Mouse (Mus musculus) MEL (cell line): ENCODE data around the gene B230219D22Rik. TPM values are rescaled to one million over a fixed set of nuclear protein-coding genes. Genes with fewer than 3 reads are reported as not detected.
A peak's percentile ranks its signal among the peaks of the same experiment; 100 is the strongest.

ENCODE experiments used
- DNase-seq: peaks from one replicate; pipeline ENCODE4 v3.0.0; 2011; ENCODE audit warnings: low read depth, low spot score
- H3K27ac ChIP-seq: 2 replicates; pipeline ENCODE4 v1.5.1; 2012; ENCODE audit warnings: low read depth, mild to moderate bottlenecking, control low read depth, low read length, moderate library complexity; ENCODE audit not compliant: control insufficient read depth
- H3K27me3 ChIP-seq, 2 experiments: fragments of 150-350 bp in 1 of 2; sonication (generic) in 1 of 2; 2 replicates each; pipeline ENCODE4 v1.6.1; 2012; ENCODE audit warnings: low read length in 2 of 2, mild to moderate bottlenecking in 2 of 2, improper control_type of control experiment in 1 of 2, moderate library complexity in 1 of 2; ENCODE audit not compliant: insufficient read depth in 2 of 2, control insufficient read depth in 1 of 2
- H3K36me3 ChIP-seq, 2 experiments: 2 replicates each; pipeline ENCODE4 v1.6.1; 2012 to 2014; ENCODE audit warnings: low read length in 2 of 2, improper control_type of control experiment in 1 of 2, inconsistent platforms in 1 of 2, mild to moderate bottlenecking in 1 of 2; ENCODE audit not compliant: insufficient read depth in 2 of 2, control insufficient read depth in 1 of 2
- H3K4me1 ChIP-seq, 2 experiments: fragments of 150-350 bp in 1 of 2; sonication (generic) in 1 of 2; 2 replicates each; pipeline ENCODE4 v1.6.1; 2012; ENCODE audit warnings: low read length in 2 of 2, improper control_type of control experiment in 1 of 2, mild to moderate bottlenecking in 1 of 2; ENCODE audit not compliant: insufficient read depth in 2 of 2, control insufficient read depth in 1 of 2
- H3K4me3 ChIP-seq, 2 experiments: fragments of 150-350 bp in 1 of 2; sonication (generic) in 1 of 2; 2 replicates each; pipeline ENCODE4 v1.5.1; 2012; ENCODE audit warnings: low read depth in 2 of 2, low read length in 2 of 2, mild to moderate bottlenecking in 2 of 2, moderate library complexity in 2 of 2, control low read depth in 1 of 2, improper control_type of control experiment in 1 of 2; ENCODE audit not compliant: control insufficient read depth in 1 of 2, insufficient read depth in 1 of 2
- H3K79me2 ChIP-seq: 2 replicates; pipeline ENCODE4 v1.6.1; 2012; ENCODE audit warnings: mild to moderate bottlenecking, low read length, moderate library complexity; ENCODE audit not compliant: control insufficient read depth, poor library complexity, insufficient read depth
- H3K9ac ChIP-seq: 2 replicates; pipeline ENCODE4 v1.6.1; 2012; ENCODE audit warnings: low read depth, mild to moderate bottlenecking, control low read depth, low read length, moderate library complexity; ENCODE audit not compliant: control insufficient read depth, poor library complexity, severe bottlenecking
- H3K9me3 ChIP-seq: fragments of 150-350 bp; sonication (generic); replicated peaks from 2 replicates; pipeline ENCODE4 v1.6.1; 2012; ENCODE audit warnings: mild to moderate bottlenecking, low read length, improper control_type of control experiment, moderate library complexity; ENCODE audit not compliant: insufficient read depth
- BHLHE40 ChIP-seq: IDR thresholded peaks from 2 replicates; pipeline ENCODE4 v1.6.1; 2012; ENCODE audit warnings: low read depth, mild to moderate bottlenecking, inconsistent platforms, low read length, improper control_type of control experiment, borderline replicate concordance
- CTCF ChIP-seq, 3 experiments: IDR thresholded peaks in 2 of 3; conservative IDR thresholded peaks in 1 of 3; 2 replicates each; pipeline ENCODE4 v1.5.1; 2011 to 2012; ENCODE audit warnings: low read length in 3 of 3, low read depth in 2 of 3, mild to moderate bottlenecking in 2 of 3, improper control_type of control experiment in 1 of 3, inconsistent platforms in 1 of 3, mixed read lengths in 1 of 3, moderate library complexity in 1 of 3; ENCODE audit not compliant: control insufficient read depth in 1 of 3, insufficient read depth in 1 of 3, poor library complexity in 1 of 3, severe bottlenecking in 1 of 3
- ELF1 ChIP-seq: IDR thresholded peaks from 2 replicates; pipeline ENCODE4 v1.6.1; 2014; ENCODE audit warnings: low read depth, mild to moderate bottlenecking, inconsistent platforms, low read length, improper control_type of control experiment, moderate library complexity
- GABPA ChIP-seq: IDR thresholded peaks from 2 replicates; pipeline ENCODE4 v1.6.1; 2012; ENCODE audit warnings: low read depth, mild to moderate bottlenecking, inconsistent platforms, low read length, improper control_type of control experiment, moderate library complexity
- HCFC1 ChIP-seq: IDR thresholded peaks from 2 replicates; pipeline ENCODE4 v1.6.1; 2012; ENCODE audit warnings: low read depth, mild to moderate bottlenecking, inconsistent platforms, low read length, improper control_type of control experiment, moderate library complexity
- KAT2A ChIP-seq: conservative IDR thresholded peaks from 2 replicates; pipeline ENCODE4 v1.6.1; 2012; ENCODE audit warnings: low read depth, low read length, improper control_type of control experiment, inconsistent platforms
- MAFK ChIP-seq: IDR thresholded peaks from 2 replicates; pipeline ENCODE4 v1.6.1; 2011; ENCODE audit warnings: low read depth, mild to moderate bottlenecking, low read length, improper control_type of control experiment, borderline replicate concordance
- MAX ChIP-seq: IDR thresholded peaks from 2 replicates; pipeline ENCODE4 v1.6.1; 2011; ENCODE audit warnings: low read length, improper control_type of control experiment
- MAZ ChIP-seq: IDR thresholded peaks from 2 replicates; pipeline ENCODE4 v1.6.1; 2012; ENCODE audit warnings: low read depth, mild to moderate bottlenecking, inconsistent platforms, low read length, improper control_type of control experiment
- MEF2A ChIP-seq: IDR thresholded peaks from 2 replicates; pipeline ENCODE4 v1.6.1; 2014; ENCODE audit warnings: low read depth, mild to moderate bottlenecking, inconsistent platforms, low read length, improper control_type of control experiment; ENCODE audit not compliant: poor library complexity, insufficient replicate concordance, severe bottlenecking; ENCODE audit errors: extremely low read depth
- MYB ChIP-seq: IDR thresholded peaks from 2 replicates; pipeline ENCODE4 v1.6.1; 2011; ENCODE audit warnings: mild to moderate bottlenecking, low read depth, low read length, improper control_type of control experiment
- NRF1 ChIP-seq: IDR thresholded peaks from 2 replicates; pipeline ENCODE4 v1.6.1; 2014; ENCODE audit warnings: low read depth, mild to moderate bottlenecking, inconsistent platforms, low read length, improper control_type of control experiment, moderate library complexity; ENCODE audit not compliant: poor library complexity, insufficient read depth, severe bottlenecking
- POLR2AphosphoS2 ChIP-seq: IDR thresholded peaks from 2 replicates; pipeline ENCODE4 v1.6.1; 2011; ENCODE audit warnings: low read length, improper control_type of control experiment
- RAD21 ChIP-seq: IDR thresholded peaks from 2 replicates; pipeline ENCODE4 v1.6.1; 2011; ENCODE audit warnings: mild to moderate bottlenecking, low read depth, low read length, improper control_type of control experiment
- RCOR1 ChIP-seq: IDR thresholded peaks from 2 replicates; pipeline ENCODE4 v1.6.1; 2012; ENCODE audit warnings: low read depth, mild to moderate bottlenecking, inconsistent platforms, low read length, improper control_type of control experiment
- SMC3 ChIP-seq: IDR thresholded peaks from 2 replicates; pipeline ENCODE4 v1.6.1; 2011; ENCODE audit warnings: low read depth, low read length, improper control_type of control experiment
- TAL1 ChIP-seq: IDR thresholded peaks from 2 replicates; pipeline ENCODE4 v1.6.1; 2012; ENCODE audit warnings: mild to moderate bottlenecking, inconsistent platforms, low read length, moderate library complexity, mixed read lengths
- TBP ChIP-seq: IDR thresholded peaks from 2 replicates; pipeline ENCODE4 v1.8.0; 2011; ENCODE audit warnings: low read depth, low read length, improper control_type of control experiment
- TCF12 ChIP-seq: IDR thresholded peaks from 2 replicates; pipeline ENCODE4 v1.6.1; 2014; ENCODE audit warnings: low read depth, mild to moderate bottlenecking, inconsistent platforms, low read length, improper control_type of control experiment, moderate library complexity
- USF2 ChIP-seq, 2 experiments: IDR thresholded peaks; 2 replicates each; pipeline ENCODE4 v1.6.1; 2011 to 2012; ENCODE audit warnings: improper control_type of control experiment in 2 of 2, low read length in 2 of 2, borderline replicate concordance in 1 of 2, inconsistent platforms in 1 of 2, low read depth in 1 of 2, mild to moderate bottlenecking in 1 of 2; ENCODE audit not compliant: insufficient read depth in 1 of 2
- ZMIZ1 ChIP-seq: IDR thresholded peaks from 2 replicates; pipeline ENCODE4 v1.6.1; 2012; ENCODE audit warnings: low read depth, mild to moderate bottlenecking, inconsistent platforms, low read length, improper control_type of control experiment, moderate library complexity
- ZNF384 ChIP-seq: IDR thresholded peaks from 2 replicates; pipeline ENCODE4 v1.6.1; 2012; ENCODE audit warnings: low read depth, mild to moderate bottlenecking, inconsistent platforms, low read length, improper control_type of control experiment
- polyA plus RNA-seq, 2 experiments: library from polyadenylated mRNA; stranded (reverse) in 1 of 2; unstranded in 1 of 2; fragments of >175 nt in 1 of 2; fragments of >200 nt in 1 of 2; gene quantifications; 2 replicates each; pipeline versions ENCODE4 v1.2.1 to v1.2.4; 2012; ENCODE audit warnings: low replicate concordance in 2 of 2, low read depth in 1 of 2; ENCODE audit not compliant: insufficient read length in 2 of 2, insufficient read depth in 1 of 2, missing spikeins in 1 of 2
- total RNA-seq: library from RNA; depleted of rRNA; stranded (reverse); fragments of 300-350 nt; gene quantifications from 2 replicates; pipeline ENCODE4 v1.2.3, GENCODE M21; 2012

The B230219D22Rik gene
- total and polyA plus RNA-seq, 3 experiments = 20.4 to 145 (median 30.0) TPM

GRCm38 (mm10) chr13:55644525-55644924, 48.4 kb upstream of the B230219D22Rik start:
- peak in 2 of 3 experiments; percentile 28 to 39; a peak in 3 of 6 replicates for TF ChIP-seq CTCF (IDR thresholded peaks at IDR 0.05 in 2 of 3, conservative IDR thresholded peaks at IDR 0.05 in 1 of 3; ENCODE audit: control insufficient read depth in 1 of 3, insufficient read depth in 1 of 3, low read depth in 2 of 3, low read length in 3 of 3, poor library complexity in 1 of 3, severe bottlenecking in 1 of 3)
- no peak for TF ChIP-seq TCF12
- no peak overlapping the region for H3K9ac ChIP-seq
- no peak overlapping the region for H3K27ac ChIP-seq
- H3K4me3 ChIP-seq = no peak overlapping the region
- H3K4me1 ChIP-seq = no peaks in the 10 kb centered on the region
- peaks cover 17% of the 10 kb centered on the region for H3K79me2 ChIP-seq
- peaks cover 0 to 43% of the 10 kb centered on the region in 2 experiments; a peak in 2 of 4 replicates for H3K36me3 ChIP-seq
- peak; percentile 72 for DNase-seq
- H3K9me3 ChIP-seq = no peaks in the 10 kb centered on the region
- H3K27me3 ChIP-seq = no peaks in the 10 kb centered on the region

GRCm38 (mm10) chr13:55650098-55650497, 42.8 kb upstream of the B230219D22Rik start:
- TF ChIP-seq GABPA = no peak
- peak in 2 of 3 experiments; percentile 28 to 34; a peak in 3 of 6 replicates for TF ChIP-seq CTCF (IDR thresholded peaks at IDR 0.05 in 2 of 3, conservative IDR thresholded peaks at IDR 0.05 in 1 of 3; ENCODE audit: control insufficient read depth in 1 of 3, insufficient read depth in 1 of 3, low read depth in 2 of 3, low read length in 3 of 3, poor library complexity in 1 of 3, severe bottlenecking in 1 of 3)
- H3K4me1 ChIP-seq = no peaks in the 10 kb centered on the region
- H3K27ac ChIP-seq = no peak overlapping the region
- H3K4me3 ChIP-seq = no peak overlapping the region
- H3K36me3 ChIP-seq = peaks cover 0 to 52% of the 10 kb centered on the region in 2 experiments; a peak in 2 of 4 replicates
- no peaks in the 10 kb centered on the region for H3K27me3 ChIP-seq
- DNase-seq = no peak
- H3K9ac ChIP-seq = no peak overlapping the region
- H3K9me3 ChIP-seq = no peaks in the 10 kb centered on the region
- H3K79me2 ChIP-seq = no peaks in the 10 kb centered on the region; the same call in 1 of the 2 replicates

GRCm38 (mm10) chr13:55650980-55651379, 41.9 kb upstream of the B230219D22Rik start:
- H3K27ac ChIP-seq = no peak overlapping the region
- DNase-seq = no peak
- no peaks in the 10 kb centered on the region for H3K79me2 ChIP-seq
- H3K27me3 ChIP-seq = no peaks in the 10 kb centered on the region
- H3K4me1 ChIP-seq = no peaks in the 10 kb centered on the region
- H3K9ac ChIP-seq = no peak overlapping the region
- no peak overlapping the region for H3K4me3 ChIP-seq
- H3K9me3 ChIP-seq = no peaks in the 10 kb centered on the region
- no peak for TF ChIP-seq KAT2A
- no peak for TF ChIP-seq RCOR1
- no peak for TF ChIP-seq ZNF384
- TF ChIP-seq MEF2A = no peak
- no peak for TF ChIP-seq RAD21
- no peak for TF ChIP-seq MYB
- no peak for TF ChIP-seq GABPA
- no peak for TF ChIP-seq TBP
- no peak for TF ChIP-seq MAX
- no peak for TF ChIP-seq ZMIZ1
- TF ChIP-seq TAL1 = no peak
- no peak for TF ChIP-seq ELF1
- no peak for TF ChIP-seq MAZ
- TF ChIP-seq BHLHE40 = no peak
- no peak for TF ChIP-seq HCFC1
- TF ChIP-seq POLR2AphosphoS2 = no peak
- TF ChIP-seq MAFK = no peak
- TF ChIP-seq SMC3 = no peak
- TF ChIP-seq NRF1 = no peak
- TF ChIP-seq USF2 (IDR thresholded peaks at IDR 0.05; ENCODE audit: borderline replicate concordance in 1 of 2, insufficient read depth in 1 of 2, low read depth in 1 of 2, low read length in 2 of 2) = no peak
- H3K36me3 ChIP-seq = peaks cover 0 to 55% of the 10 kb centered on the region in 2 experiments; a peak in 2 of 4 replicates
